Mouse (Mus musculus) granulocyte monocyte progenitor cell, adult 5-6 weeks (primary cell): ENCODE data around the gene Cmss1. TPM values are rescaled to one million over a fixed set of nuclear protein-coding genes. Genes with fewer than 3 reads are reported as not detected.
"Not testable (repeated sequence)": the region's sequence is repeated elsewhere in the genome, so short reads cannot be mapped to it uniquely, and the experiment has no call there.

Experiments
- ATAC-seq: replicated peaks from 2 replicates; pipeline ENCODE4 v1.8.0; 2016; ENCODE audit warnings: mild to moderate bottlenecking, moderate TSS enrichment, inconsistent platforms; ENCODE audit not compliant: poor library complexity, severe bottlenecking
- total RNA-seq, 2 experiments: library from RNA; stranded (forward) in 1 of 2; stranded (reverse) in 1 of 2; fragments of 200-712, 200-1000 nt in 1 of 2; fragments of >200 nt in 1 of 2; fragmentation: Nextera tagmentation in 1 of 2; gene quantifications; 2 replicates each; pipeline ENCODE4 v1.2.3; 2014 to 2017

The Cmss1 gene
- total RNA-seq, 2 experiments from 2014 or later = 42.6 to 72.4 TPM

DNA sequence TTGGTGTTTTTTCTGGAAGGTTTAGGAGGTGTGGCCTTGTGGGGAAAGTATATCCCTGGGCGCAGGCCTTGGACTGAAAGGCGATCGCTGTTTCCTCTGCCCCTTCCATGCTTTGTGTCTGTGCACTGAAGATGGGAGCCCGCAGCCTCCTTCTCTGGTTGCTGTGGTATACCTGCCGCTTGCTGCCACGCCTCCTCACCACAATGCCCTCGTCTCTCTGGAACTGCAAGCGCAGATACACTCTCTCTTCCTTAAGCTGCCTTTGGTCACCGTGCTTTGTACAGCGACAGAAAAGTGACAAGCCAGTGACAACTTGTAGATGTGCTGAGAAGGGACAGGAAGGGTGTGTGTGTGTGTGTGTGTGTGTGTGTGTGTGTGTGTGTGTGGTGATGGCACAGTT, 207.1 kb downstream of the Cmss1 start:
- no peak for ATAC-seq

DNA sequence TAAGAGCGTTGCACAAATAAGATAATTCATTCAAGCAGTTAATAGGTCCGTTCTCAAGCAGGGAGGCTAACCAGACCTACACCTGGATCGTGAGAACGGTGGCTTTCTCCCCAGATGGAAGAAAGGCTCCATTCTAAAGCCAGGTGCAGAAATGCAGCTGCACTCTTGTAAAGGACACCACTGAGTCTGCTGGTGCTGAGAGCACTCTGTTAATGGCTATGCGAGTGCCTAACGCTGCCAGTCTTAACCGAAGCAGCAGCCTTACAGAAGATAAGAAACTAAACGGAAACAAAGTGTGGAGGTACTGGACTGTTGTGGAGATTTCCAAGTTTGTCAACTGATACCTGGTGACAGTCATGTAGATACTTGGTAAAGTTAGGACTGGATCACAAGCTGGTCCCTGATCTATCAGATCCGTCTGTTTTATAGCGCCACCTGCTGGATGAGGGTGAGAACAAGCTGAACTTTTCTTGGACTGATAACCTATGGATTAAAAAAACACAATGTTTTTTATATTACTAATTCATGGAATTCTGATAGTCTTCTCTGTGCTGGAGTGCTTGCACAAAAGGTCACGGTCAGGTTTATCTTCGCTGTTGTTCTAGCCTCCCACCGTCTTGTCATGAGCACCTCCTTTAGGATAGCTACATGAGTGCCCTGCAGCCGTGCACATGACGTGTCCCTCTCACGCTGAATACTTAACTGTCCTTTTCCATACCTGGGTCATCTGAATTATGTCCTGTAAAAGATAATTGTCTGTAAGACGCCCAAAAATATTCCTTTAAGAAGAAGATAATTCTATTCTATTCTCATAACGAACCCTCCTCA, 208.1 kb downstream of the Cmss1 start:
- ATAC-seq = peak; percentile 43; the same call in 1 of the 2 replicates

DNA sequence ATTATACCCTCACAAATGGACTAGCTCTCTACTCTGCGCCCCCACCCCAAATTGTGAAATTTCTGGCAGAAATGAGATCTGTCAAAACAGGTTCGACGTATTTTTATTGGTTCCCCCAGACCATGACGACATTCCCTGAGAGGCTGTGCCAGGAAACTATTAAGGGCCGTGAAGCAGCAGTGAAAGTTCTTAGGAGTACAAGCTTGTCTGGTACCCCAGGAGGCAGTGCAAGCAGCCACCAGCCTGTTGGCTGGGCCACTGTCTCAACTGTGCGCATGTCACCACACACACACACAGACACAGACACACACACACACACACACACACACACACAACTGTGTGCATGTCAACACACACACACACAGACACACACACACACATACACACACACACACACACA, 208.8 kb downstream of the Cmss1 start:
- ATAC-seq = no peak

DNA sequence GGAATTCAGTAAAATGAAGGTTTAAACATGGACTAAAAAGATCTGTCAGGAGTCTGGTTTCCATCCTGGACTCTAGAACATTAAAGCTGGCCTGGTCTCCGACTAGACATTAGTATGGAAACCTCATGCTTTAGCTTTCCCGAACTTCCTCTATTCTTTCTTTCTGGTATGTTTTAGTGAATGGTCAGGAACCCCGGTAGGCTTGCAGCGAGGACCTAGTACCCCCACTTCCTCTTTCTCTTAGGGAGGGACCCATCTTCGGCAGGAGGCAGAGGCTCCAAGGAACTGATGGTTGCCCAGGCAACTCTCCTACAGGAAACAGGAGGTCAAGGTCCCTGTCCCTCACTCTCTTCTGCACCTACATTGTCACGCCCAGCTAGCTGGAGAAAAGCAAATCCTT, 210.4 kb downstream of the Cmss1 start:
- peak; percentile 67 for ATAC-seq

DNA sequence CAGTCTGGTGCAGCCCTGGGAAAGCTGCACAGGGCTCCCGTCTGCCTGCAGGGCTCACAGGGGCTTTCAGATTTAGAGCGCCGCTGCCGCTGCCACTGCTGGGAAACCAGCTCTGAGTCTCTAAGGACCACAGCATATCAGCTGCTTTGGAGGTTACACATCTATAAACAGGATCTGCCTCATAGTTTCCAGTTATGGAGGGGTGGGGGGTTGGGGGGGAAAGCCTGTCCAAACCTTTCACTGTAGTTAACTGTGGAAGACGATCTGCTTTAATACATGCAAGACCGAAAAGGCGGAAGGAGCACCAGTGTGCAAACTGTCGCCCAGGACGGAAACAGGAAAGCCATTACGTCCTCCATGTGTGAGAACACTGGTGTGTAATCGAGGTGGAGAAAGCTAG, 213.5 kb downstream of the Cmss1 start:
- ATAC-seq = 0 out of 2 replicates have a peak, but pooled peaks have one; percentile 10

DNA sequence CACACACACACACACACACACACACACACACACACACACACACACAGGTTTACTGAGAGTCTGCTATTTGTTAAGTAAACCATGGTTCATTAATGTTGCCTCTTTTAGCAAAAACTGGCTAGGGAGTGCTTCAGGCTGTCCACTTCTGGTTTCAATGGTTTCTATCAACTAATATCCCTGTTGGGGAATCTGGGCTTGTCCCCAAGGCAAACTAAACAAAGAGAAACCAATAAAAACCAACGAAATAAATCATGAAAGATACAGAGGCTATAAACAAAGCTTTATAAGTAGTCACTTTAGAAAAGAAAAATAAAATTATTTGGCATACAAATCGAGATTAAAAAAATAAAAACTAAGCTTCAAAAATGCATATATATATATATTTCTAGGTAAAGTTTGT, 214.2 kb downstream of the Cmss1 start:
- no peak for ATAC-seq

DNA sequence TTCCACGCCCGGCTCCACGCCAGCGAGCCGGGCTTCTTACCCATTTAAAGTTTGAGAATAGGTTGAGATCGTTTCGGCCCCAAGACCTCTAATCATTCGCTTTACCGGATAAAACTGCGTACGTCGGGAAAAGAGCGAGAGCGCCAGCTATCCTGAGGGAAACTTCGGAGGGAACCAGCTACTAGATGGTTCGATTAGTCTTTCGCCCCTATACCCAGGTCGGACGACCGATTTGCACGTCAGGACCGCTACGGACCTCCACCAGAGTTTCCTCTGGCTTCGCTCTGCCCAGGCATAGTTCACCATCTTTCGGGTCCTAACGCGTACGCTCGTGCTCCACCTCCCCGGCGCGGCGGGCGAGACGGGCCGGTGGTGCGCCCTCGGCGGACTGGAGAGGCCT, 215.5 kb downstream of the Cmss1 start:
- not testable (repeated sequence) for ATAC-seq

DNA sequence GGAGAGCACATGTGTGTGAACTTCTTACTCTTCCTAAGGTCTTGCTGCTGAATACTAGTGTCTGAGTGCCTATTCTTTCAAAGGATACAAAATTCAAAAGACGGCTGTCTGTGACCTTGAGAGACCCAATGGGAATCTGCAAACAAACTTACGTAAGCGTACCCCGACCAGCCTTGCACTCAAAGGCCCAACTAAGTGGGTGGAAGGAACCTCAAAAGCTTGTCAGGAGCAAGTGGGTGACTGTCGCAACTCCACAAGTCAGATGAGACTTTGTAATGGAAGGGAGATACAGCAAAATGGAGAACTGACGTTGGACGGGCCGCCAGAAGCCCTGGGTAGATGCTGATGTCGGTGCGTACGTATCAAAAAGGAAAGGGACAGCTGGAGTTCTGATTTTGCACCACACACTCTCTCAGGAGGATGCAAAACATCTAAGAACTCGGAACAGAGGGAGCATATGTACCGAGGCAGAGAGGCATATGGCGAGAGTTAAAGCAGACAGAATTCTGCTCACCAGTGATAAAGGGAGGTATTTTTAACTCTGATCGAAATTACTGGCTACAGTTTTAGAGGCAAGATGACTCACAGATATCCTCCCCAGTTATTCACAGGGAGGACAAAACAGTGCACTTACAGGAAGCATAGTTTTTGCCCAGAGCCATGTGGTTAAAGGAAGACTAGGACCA, 217.0 kb downstream of the Cmss1 start:
- ATAC-seq = peak; percentile 10; the same call in 1 of the 2 replicates

DNA sequence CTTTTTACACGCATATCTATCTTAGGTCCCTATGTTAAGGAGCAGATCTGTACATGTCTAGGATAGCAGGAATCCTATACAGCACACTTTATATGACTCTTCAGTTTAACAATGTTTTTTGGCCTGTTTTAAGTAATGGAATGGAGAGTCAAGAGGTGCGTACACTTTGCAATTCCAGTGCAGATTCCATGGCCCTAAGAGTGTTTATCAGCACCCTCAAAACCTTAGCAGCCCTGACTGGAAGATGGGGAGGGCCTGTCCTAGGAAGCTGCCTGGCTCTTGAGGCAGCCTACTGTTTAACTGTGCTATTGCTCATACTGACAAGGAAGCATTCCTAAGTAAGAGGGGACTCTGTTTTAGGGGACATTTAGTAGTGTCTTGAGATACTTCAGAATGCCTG, 222.4 kb downstream of the Cmss1 start:
- no peak for ATAC-seq

DNA sequence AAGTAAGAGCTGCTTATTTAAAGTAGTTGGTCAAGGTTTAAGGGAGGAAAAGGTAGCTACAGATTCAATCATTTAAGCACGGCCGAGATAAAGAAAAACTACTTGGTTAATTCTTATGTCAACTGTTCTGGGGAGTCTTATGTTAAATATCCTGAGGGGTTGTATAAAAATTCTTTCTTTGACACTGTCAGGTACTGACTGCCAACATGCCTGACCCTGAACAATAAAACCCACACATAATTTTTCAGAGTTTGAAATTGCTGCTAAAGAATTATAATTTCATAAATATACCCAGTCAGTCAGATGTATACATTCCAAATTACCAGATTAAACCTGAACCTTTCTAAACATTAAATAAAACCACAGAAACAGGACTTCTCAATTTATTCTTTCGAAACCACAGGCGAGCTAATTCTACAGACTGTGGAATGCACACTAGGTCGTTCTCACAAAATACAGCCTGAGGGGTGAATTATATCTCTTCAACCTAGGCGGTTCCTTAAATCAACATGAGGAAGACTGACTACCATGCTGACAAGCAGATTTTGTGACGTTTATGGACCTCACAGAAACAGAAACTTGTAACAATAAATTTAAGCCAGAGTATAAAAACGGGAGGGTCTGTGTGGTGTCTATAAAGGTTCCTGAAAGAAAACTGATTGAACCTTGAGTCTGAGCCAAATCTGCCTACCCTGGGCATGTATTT, 223.2 kb downstream of the Cmss1 start:
- ATAC-seq = no peak

DNA sequence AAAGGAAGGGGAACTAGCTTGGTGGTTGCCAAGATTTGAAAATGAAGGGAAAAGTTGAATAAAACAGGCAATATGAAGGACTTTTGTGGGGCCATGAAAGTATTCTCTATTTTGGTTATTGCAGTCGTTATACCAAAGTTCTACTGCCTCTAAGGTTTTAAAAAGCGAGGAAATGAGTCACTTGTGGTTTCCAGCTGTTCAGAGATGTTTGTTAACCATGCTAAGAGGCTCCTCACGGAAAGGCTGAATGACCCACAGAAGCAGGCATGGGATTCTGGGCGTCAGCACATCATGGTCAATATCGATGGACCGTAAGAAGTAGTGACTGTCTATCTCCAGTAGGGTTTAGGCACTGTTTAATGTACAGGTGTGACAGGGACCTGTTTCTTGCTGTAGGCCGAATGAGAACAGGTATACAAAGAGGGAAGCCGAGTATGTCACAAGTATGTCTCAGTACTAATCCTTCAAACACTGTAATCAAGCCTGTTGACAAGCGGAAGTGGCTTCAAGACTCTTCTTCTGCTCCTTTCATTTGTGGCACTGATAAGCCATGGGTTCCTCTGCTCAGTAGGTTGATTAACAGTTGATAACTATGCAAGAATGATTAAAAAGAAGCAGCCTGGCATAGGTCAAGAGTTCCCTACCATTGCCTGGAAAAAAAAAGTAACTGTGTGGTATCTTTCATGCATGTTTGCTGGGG, 227.9 kb downstream of the Cmss1 start:
- ATAC-seq = no peak

DNA sequence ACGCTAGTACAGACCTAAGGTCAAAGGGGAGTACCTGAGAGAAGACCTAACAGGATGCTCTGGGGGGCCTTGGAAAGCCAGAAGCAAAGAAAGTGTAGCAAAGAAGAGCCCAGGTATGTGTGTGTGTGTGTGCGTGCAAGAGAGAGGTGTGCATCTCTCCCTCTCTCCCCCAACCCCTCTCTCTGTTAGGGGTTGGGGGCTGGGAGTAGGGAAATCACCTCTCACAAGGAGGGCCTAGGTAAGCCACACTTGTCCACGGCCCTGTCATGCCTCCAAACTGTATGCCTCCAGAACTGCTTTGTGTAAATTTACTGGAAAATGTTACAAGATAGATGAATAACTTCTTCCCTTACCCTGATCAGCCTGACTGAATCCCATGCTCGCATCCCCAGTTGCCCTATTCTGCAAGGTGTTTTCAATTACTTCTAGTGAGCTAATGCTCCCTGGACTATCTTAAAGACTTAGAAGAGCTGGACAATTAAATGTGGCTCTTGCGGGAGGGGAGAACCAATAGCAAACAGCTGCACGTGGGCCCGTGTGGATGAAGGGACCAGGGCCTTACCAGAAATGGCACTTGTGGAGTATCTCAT, 231.3 kb downstream of the Cmss1 start:
- ATAC-seq = no peak

DNA sequence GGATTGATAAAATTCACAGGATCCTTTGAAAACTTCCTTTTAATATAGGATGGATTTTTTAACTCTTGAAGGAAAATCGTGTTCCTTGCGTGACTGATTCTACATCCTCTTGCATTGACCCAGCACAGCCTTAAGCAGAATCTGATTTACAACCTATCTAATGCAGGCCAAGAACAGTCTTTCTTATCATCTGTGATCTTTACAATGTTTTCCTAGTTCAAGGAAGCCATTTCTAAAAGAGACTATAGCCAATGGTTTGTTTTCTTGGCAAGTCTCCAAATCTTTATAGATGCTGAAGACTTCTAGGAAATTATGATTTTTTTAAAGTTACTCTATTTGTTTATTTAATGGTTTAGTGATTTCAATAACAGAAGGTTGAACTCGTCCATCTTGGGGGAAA, 234.5 kb downstream of the Cmss1 start:
- ATAC-seq = no peak

DNA sequence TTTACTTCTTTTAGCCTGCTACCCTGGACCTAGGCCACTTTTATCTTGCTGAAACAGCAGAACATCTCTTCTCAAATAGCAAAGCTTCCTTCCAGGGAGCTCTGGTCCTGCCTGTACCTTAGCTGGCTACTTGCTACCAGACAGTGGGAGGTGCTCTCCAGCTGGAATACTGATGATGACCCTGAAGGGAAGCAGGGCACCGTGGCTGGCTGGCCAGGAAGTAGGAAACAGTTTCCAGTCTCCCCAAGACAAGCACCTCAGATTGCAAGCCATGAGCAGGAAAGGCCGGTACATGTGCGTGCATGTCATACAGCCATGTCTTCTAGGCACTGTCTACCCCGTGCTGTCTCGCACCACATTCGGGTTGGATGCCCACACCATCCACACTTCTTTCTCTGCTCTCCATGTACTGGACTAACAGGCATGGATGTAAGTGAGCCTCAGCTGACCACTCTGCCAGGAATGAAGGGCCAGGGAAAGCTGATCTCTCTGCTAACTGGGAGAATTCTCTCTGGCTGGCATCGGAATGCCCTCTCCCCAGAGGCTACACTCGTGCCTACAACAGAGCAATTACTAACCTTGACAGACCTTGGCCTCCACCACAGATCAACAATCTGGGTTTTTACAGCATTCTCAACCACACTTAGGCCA, 236.7 kb downstream of the Cmss1 start:
- ATAC-seq = no peak

DNA sequence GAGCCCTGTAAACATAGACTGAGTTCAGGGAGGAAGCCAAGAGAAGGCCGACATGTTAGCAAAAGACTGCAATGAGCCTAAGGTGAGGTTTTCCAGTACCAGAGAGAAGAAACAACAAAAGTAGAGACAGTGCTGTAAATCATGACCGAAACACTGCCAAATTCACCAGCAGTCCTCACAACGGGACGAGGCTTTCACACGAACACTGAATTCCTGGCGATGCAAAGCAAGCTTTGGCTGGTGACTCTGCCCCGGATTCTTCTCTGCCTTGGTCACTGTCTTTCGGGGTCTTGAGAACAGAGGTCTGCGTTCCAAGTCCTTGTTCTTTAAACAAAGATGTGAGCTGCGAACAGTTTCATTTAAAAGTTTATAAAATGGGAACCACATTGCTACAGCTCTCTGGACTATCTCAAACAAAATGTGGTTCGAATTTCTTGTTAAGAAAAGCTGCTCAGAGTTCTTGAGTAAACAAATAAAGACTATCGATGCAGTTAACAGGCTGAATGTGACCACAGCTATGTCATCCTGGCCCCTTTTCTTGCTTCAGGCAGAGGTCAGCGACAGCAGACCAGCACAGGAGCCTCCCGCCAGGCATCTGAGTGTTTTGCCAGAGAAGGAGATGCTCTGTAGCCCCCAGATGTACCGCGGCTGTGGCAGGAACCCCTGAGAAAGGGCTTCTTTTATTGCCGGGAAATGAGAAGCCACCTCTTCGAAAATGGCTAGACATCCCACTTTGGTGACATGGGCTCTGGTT, 239.5 kb downstream of the Cmss1 start:
- no peak for ATAC-seq

DNA sequence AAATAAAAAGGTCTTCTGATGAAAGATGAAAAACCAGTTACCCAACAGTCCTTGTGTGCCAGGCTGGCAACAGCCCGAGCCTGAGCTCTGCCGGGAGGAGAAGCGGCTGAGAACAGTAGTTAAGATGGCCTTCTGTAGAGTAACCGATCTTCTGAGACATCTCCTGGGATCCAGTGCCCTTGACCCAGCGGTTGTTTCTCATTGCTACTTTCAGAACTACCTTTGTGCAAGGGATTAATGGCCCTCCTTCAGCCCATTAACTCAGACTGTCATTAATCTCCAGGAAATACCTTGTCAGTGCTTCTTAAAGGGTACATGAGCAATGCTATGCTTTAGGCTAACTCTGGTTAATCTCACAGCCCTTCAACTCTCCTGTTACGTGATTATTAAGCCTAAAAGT, 240.5 kb downstream of the Cmss1 start:
- ATAC-seq = no peak

DNA sequence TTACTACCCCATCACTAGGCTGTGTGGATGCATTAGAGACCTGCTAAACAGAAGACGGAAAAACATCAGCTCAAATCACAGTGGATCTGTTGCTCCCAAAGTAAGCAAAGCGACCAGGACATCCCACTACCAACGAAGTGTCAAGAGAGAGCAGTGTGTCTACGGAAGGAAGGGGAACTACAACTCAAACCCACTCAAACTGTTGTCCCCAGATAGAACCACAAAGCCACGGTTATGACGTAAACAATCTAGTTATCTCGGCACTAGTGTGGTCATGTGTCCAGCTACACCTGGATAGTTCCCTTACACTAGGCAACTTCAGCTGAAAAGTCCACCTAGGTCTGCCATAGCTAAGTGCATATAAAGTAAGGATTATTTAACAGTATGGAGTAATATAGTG, 242.2 kb downstream of the Cmss1 start:
- ATAC-seq = peak; percentile 52

DNA sequence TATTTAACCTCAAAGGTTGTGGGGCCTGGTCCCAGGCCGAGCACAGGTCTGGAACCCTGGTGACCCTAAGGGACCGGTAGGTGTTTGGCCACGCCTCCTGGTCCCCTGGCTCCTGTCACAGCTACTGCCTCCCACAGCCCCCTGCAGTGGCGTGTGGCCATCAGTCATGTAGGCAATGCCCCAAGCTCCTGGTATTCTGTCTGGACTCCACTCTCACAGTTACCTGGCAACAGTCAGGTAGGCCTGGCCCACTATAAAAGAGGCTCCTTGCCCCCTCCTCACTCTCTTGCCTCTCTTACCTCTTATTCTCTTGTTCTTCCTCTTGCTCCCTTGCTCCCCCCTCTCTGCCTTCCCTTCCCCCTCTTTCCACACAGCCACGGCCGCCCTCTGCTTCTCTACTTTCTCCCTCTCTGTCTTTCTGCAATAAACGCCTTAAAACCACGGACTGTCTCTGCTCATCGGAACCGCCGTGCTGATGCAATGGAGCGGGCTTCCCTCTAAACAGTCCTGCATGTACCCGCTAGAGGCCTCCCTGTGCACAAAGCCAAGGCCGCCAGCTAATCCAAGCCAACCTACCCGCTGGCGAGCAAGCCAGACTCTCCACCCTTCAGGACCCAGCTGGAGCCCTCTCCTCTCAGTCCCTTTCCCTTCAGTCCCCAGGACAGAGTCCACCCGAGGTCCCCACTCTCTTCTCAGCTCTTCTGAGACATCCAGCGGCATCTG, 243.8 kb downstream of the Cmss1 start:
- ATAC-seq = peak; percentile 84
